8 mouse cellular contexts compared by ENCODE assay signal in the genomic region with DNA sequence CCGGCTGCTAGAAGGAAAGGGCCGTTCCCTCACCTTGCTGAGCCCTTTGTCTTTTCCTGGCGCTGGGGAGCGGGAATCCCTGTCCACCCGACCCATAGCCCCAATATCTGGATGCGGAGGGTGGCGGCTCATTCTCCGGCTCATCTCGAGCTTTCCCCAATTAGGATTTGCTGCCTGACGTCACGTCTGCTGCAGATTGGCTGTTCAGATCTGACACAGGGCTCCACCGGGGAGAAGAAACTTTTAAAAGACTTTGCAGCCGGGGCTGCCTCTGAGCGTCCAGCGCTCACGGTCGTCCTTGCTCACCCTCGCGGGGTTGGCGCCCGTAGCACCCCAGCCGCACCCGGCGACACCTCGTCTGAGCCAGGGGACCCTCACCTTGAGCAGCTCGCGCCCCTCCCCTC. TPM values are rescaled to one million over a fixed set of nuclear protein-coding genes. Genes with fewer than 3 reads are reported as not detected.
DNase-seq lines count a peak whose midpoint lies in the region; ATAC-seq and TF ChIP-seq lines count a peak whose summit lies in the region.

Gene Ltbp1, plus strand, starts transcription at position 288 of the 404 bp plus-strand sequence.

- no peak for DNase-seq in spleen, adult 2 months (ENCODE audit: low read depth in 1 of 2, low spot score in 2 of 2)
- DNase-seq in spleen, adult 12 weeks (ENCODE audit: low spot score), result no peak
- DNase-seq in heart, embryonic 10.5 days (ENCODE audit: low spot score), result peak; percentile 88
- peak; percentile 43 to 47 for DNase-seq in kidney, adult 8-10 months
- peak; percentile 65 for DNase-seq in midbrain, postnatal 0 days (ENCODE audit: low spot score)
- DNase-seq in testis, postnatal 10 days (ENCODE audit: low spot score), result peak; percentile 58

- no peak for TF ChIP-seq CTCF in spleen, adult 2 months (IDR thresholded peaks at IDR 0.05; ENCODE audit: extremely low read depth, insufficient read depth, insufficient read length, insufficient replicate concordance)
- no peak for TF ChIP-seq CTCF in midbrain, postnatal 0 days (IDR thresholded peaks at IDR 0.05)

- no peaks in the 10 kb centered on the region for H3K36me3 ChIP-seq in spleen, adult 2 months (ENCODE audit: control insufficient read depth, insufficient read depth, low read length)
- 0 out of 2 replicates have a peak, but pooled peaks cover 3% of the 10 kb centered on the region for H3K36me3 ChIP-seq in embryonic facial prominence, embryonic 13.5 days
- peaks cover 14% of the 10 kb centered on the region; the same call in 1 of the 2 replicates for H3K36me3 ChIP-seq in heart, embryonic 10.5 days
- H3K36me3 ChIP-seq in liver, embryonic 12.5 days, result no peaks in the 10 kb centered on the region
- H3K36me3 ChIP-seq in midbrain, postnatal 0 days (ENCODE audit: insufficient read depth, low read length), result no peaks in the 10 kb centered on the region

- no peaks in the 10 kb centered on the region; the same call in 1 of the 2 replicates for H3K4me1 ChIP-seq in spleen, adult 2 months (ENCODE audit: control insufficient read depth, insufficient read depth, insufficient read length)
- peaks cover 17% of the 10 kb centered on the region for H3K4me1 ChIP-seq in embryonic facial prominence, embryonic 13.5 days
- H3K4me1 ChIP-seq in heart, embryonic 10.5 days, result peaks cover 33% of the 10 kb centered on the region
- H3K4me1 ChIP-seq in liver, embryonic 12.5 days, result peaks cover 22% of the 10 kb centered on the region
- no peaks in the 10 kb centered on the region for H3K4me1 ChIP-seq in midbrain, postnatal 0 days (ENCODE audit: insufficient read depth, low read length)

- no peak within 1 kb of the TSS for H3K27ac ChIP-seq in spleen, adult 2 months (ENCODE audit: insufficient read depth, low read length)
- peak within 1 kb of the TSS; percentile 96 for H3K27ac ChIP-seq in embryonic facial prominence, embryonic 13.5 days
- H3K27ac ChIP-seq in heart, embryonic 10.5 days, result peak within 1 kb of the TSS; percentile 94
- H3K27ac ChIP-seq in liver, embryonic 12.5 days, result peak within 1 kb of the TSS; percentile 66
- H3K27ac ChIP-seq in midbrain, postnatal 0 days (ENCODE audit: low read depth, low read length), result no peak within 1 kb of the TSS

- TF ChIP-seq POLR2A in spleen, adult 2 months (IDR thresholded peaks at IDR 0.05; ENCODE audit: low read depth, low read length), result no peak

- ATAC-seq in embryonic facial prominence, embryonic 13.5 days (ENCODE audit: insufficient number of reproducible peaks, insufficient read depth, low FRiP score, low TSS enrichment, low read depth), result peak; percentile 77
- ATAC-seq in liver, embryonic 12.5 days, result peak; percentile 74
- peak; percentile 84 for ATAC-seq in midbrain, postnatal 0 days (ENCODE audit: low FRiP score)

- H3K4me2 ChIP-seq in embryonic facial prominence, embryonic 13.5 days, result peak within 1 kb of the TSS; percentile 77
- peak within 1 kb of the TSS; percentile 97 for H3K4me2 ChIP-seq in liver, embryonic 12.5 days
- H3K4me2 ChIP-seq in midbrain, postnatal 0 days (ENCODE audit: low read depth, low read length, poor library complexity, severe bottlenecking), result peak within 1 kb of the TSS; percentile 100

- WGBS in spleen, adult 2 months, result 1% methylated on average over 27 of the region's 27 CpGs
- under 1% methylated on average over 25 of the region's 27 CpGs for WGBS in embryonic facial prominence, embryonic 13.5 days
- 0% methylated on average over 27 of the region's 27 CpGs for WGBS in heart, embryonic 10.5 days
- WGBS in liver, embryonic 12.5 days (ENCODE audit: insufficient replicate concordance), result under 1% methylated on average over 25 of the region's 27 CpGs
- WGBS in midbrain, postnatal 0 days, result under 1% methylated on average over 27 of the region's 27 CpGs

- peaks cover 12% of the 10 kb centered on the region for H3K27me3 ChIP-seq in spleen, adult 2 months (ENCODE audit: control insufficient read depth, insufficient read depth, low read length)
- no peaks in the 10 kb centered on the region for H3K27me3 ChIP-seq in embryonic facial prominence, embryonic 13.5 days
- H3K27me3 ChIP-seq in heart, embryonic 10.5 days (ENCODE audit: insufficient read depth, poor library complexity, severe bottlenecking), result no peaks in the 10 kb centered on the region
- H3K27me3 ChIP-seq in liver, embryonic 12.5 days (replicated peaks), result peaks cover 31% of the 10 kb centered on the region
- H3K27me3 ChIP-seq in midbrain, postnatal 0 days (ENCODE audit: insufficient read depth, low read length), result peaks cover 7% of the 10 kb centered on the region

- peak within 1 kb of the TSS; percentile 92 for H3K9ac ChIP-seq in embryonic facial prominence, embryonic 13.5 days
- H3K9ac ChIP-seq in liver, embryonic 12.5 days, result peak within 1 kb of the TSS; percentile 68
- H3K9ac ChIP-seq in midbrain, postnatal 0 days (replicated peaks; ENCODE audit: low read length, poor library complexity, severe bottlenecking), result peak within 1 kb of the TSS; percentile 50

- peak within 1 kb of the TSS; percentile 48 for H3K4me3 ChIP-seq in spleen, adult 2 months (ENCODE audit: extremely low read depth, insufficient read depth, insufficient read length)
- peak within 1 kb of the TSS; percentile 91 for H3K4me3 ChIP-seq in embryonic facial prominence, embryonic 13.5 days
- H3K4me3 ChIP-seq in heart, embryonic 10.5 days, result peak within 1 kb of the TSS; percentile 92
- peak within 1 kb of the TSS; percentile 71 for H3K4me3 ChIP-seq in liver, embryonic 12.5 days
- peak within 1 kb of the TSS; percentile 77 for H3K4me3 ChIP-seq in midbrain, postnatal 0 days (ENCODE audit: low read depth, low read length)

- H3K9me3 ChIP-seq in embryonic facial prominence, embryonic 13.5 days, result no peaks in the 10 kb centered on the region
- H3K9me3 ChIP-seq in heart, embryonic 10.5 days, result no peaks in the 10 kb centered on the region
- no peaks in the 10 kb centered on the region for H3K9me3 ChIP-seq in liver, embryonic 12.5 days (replicated peaks)
- H3K9me3 ChIP-seq in midbrain, postnatal 0 days (ENCODE audit: low read length), result no peaks in the 10 kb centered on the region

RNA-seq across cellular contexts. Expression of gene Ltbp1, which starts in this region (rescaled TPM):
- 3.7 and 4.1 TPM in 2 replicates for polyA plus RNA-seq in spleen, adult 2 months (2012; rRNA removed)
- polyA plus RNA-seq in embryonic facial prominence, embryonic 13.5 days (2015; fragmentation: Nextera tagmentation; extraction: Ambion mirVana), result 41.3 and 44.8 TPM in 2 replicates
- 29.7 and 34.2 TPM in 2 replicates for polyA plus RNA-seq in heart, embryonic 10.5 days (2016; fragmentation: Nextera tagmentation; extraction: Ambion mirVana)
- polyA plus RNA-seq in liver, embryonic 12.5 days (2016; fragmentation: Nextera tagmentation; extraction: Ambion mirVana), result 7.4 and 8.6 TPM in 2 replicates
- total RNA-seq in midbrain, postnatal 0 days (2014; rRNA removed), result 2.3 and 3.0 TPM in 2 replicates
- polyA plus RNA-seq in midbrain, postnatal 0 days (2015; fragmentation: Nextera tagmentation; extraction: Ambion mirVana), result 0.89 and 1.0 TPM in 2 replicates

Comparison
In these comparisons a context has a peak if more than half of its experiments do, and no peak if none do; other contexts are left out.
1. DNase-seq: peak in heart, embryonic 10.5 days (single experiment), kidney, adult 8-10 months (2 of 2), midbrain, postnatal 0 days (single experiment) and testis, postnatal 10 days (single experiment); none in spleen, adult 2 months (0 of 2) and spleen, adult 12 weeks (single experiment).
2. H3K27ac ChIP-seq: peak in embryonic facial prominence, embryonic 13.5 days (single experiment), heart, embryonic 10.5 days (single experiment) and liver, embryonic 12.5 days (single experiment); none in spleen, adult 2 months (single experiment) and midbrain, postnatal 0 days (single experiment).
3. Peak in every context shown above with its lines, with median percentiles within 50 percentile points of each other: H3K4me3 ChIP-seq, ATAC-seq, H3K4me2 ChIP-seq and H3K9ac ChIP-seq.